ENCODE assay signal across 12 mouse cellular contexts in genomic region chr7:144786571-144786970, GRCm38 (mm10). TPM values are rescaled to one million over a fixed set of nuclear protein-coding genes. Genes with fewer than 3 reads are reported as not detected.
A peak's percentile ranks its signal among the peaks of the same experiment; 100 is the strongest.
DNase-seq lines count a peak whose midpoint lies in the region; ATAC-seq and TF ChIP-seq lines count a peak whose summit lies in the region.
"Had no signal": no experiment of that assay in that cellular context is flagged by ENCODE, and none has a peak within 500 bp of the region (broad histone marks: within the 10 kb centered on the region; RNA-seq: fewer than 3 reads in every experiment).

No protein-coding gene starts in this region.

- peaks cover 44% of the 10 kb centered on the region for H3K27me3 ChIP-seq in heart, embryonic 15.5 days
- H3K27me3 ChIP-seq in intestine, postnatal 0 days (replicated peaks; ENCODE audit: control insufficient read depth, insufficient read depth, low read length): no peaks in the 10 kb centered on the region
- H3K27me3 ChIP-seq: hindbrain, embryonic 15.5 days had no signal

- 13% methylated on average over 3 of the region's 3 CpGs for WGBS in heart, embryonic 15.5 days
- whole genome bisulfite sequencing in intestine, postnatal 0 days: 34% methylated on average over 3 of the region's 3 CpGs

- ATAC-seq in heart, embryonic 15.5 days (replicated peaks; ENCODE audit: insufficient number of reproducible peaks, insufficient read depth, low FRiP score, low read depth): no peak
- ATAC-seq in intestine, postnatal 0 days: peak; percentile 31; the same call in 1 of the 2 replicates
- ATAC-seq in megakaryocyte-erythroid progenitor cell, adult 5-6 weeks (replicated peaks; ENCODE audit: low FRiP score, low TSS enrichment, poor library complexity, severe bottlenecking): peak; percentile 79

- no peaks in the 10 kb centered on the region for H3K9me3 ChIP-seq in heart, embryonic 15.5 days (replicated peaks)
- H3K9me3 ChIP-seq in intestine, postnatal 0 days (ENCODE audit: control insufficient read depth): no peaks in the 10 kb centered on the region
- H3K9me3 ChIP-seq: embryonic facial prominence, embryonic 13.5 days; hindbrain, embryonic 15.5 days had no signal

- no peak overlapping the region for H3K4me3 ChIP-seq in heart, embryonic 15.5 days
- H3K4me3 ChIP-seq in intestine, postnatal 0 days (ENCODE audit: low read depth, low read length): no peak overlapping the region
- H3K4me3 ChIP-seq: embryonic facial prominence, embryonic 13.5 days; hindbrain, embryonic 15.5 days had no signal

- no peak overlapping the region for H3K27ac ChIP-seq in heart, embryonic 15.5 days
- no peak overlapping the region; the same call in 1 of the 2 replicates for H3K27ac ChIP-seq in intestine, postnatal 0 days (ENCODE audit: low read depth, low read length)
- H3K27ac ChIP-seq: embryonic facial prominence, embryonic 13.5 days; hindbrain, embryonic 15.5 days had no signal

- peaks cover 27% of the 10 kb centered on the region for H3K4me1 ChIP-seq in heart, embryonic 15.5 days (replicated peaks)
- peaks cover 19% of the 10 kb centered on the region for H3K4me1 ChIP-seq in intestine, postnatal 0 days (replicated peaks; ENCODE audit: control insufficient read depth, insufficient read depth, low read length)
- H3K4me1 ChIP-seq: embryonic facial prominence, embryonic 13.5 days; hindbrain, embryonic 15.5 days had no signal

- H3K36me3 ChIP-seq in heart, embryonic 15.5 days: no peaks in the 10 kb centered on the region
- H3K36me3 ChIP-seq in intestine, postnatal 0 days (ENCODE audit: control insufficient read depth, insufficient read depth): no peaks in the 10 kb centered on the region
- H3K36me3 ChIP-seq: embryonic facial prominence, embryonic 13.5 days; hindbrain, embryonic 15.5 days had no signal

- intact Hi-C loops in heart, postnatal 10 days (cut with DNase I): no loop called here

- no peak overlapping the region for H3K9ac ChIP-seq in heart, embryonic 15.5 days
- H3K9ac ChIP-seq in intestine, postnatal 0 days (ENCODE audit: low read depth, low read length): no peak overlapping the region
- H3K9ac ChIP-seq: embryonic facial prominence, embryonic 13.5 days; hindbrain, embryonic 15.5 days had no signal

- TF ChIP-seq CTCF in intestine, postnatal 0 days (IDR thresholded peaks at IDR 0.05; ENCODE audit: low read depth): no peak

- H3K4me2 ChIP-seq in heart, embryonic 15.5 days: peak overlapping the region; percentile 16; the same call in 1 of the 2 replicates
- no peak overlapping the region for H3K4me2 ChIP-seq in intestine, postnatal 0 days (replicated peaks; ENCODE audit: low read depth)
- H3K4me2 ChIP-seq: embryonic facial prominence, embryonic 13.5 days; hindbrain, embryonic 15.5 days had no signal

- no peak for DNase-seq in heart, postnatal 10 days
- DNase-seq in c-Kit-positive CD71-positive TER-119-negative erythroid progenitor cells, embryonic 14.5 days (ENCODE audit: low read depth): peak; percentile 88
- no peak for DNase-seq in gastrocnemius, adult 8-10 months (ENCODE audit: low spot score in 2 of 2)
- DNase-seq in cerebellum, postnatal 36 days: no peak
- DNase-seq in ovary, postnatal 36 days (ENCODE audit: low spot score): no peak
- DNase-seq: left cerebral cortex, postnatal 4 days; thymus, adult 2 months had no signal

RNA-seq across cellular contexts. Expression of gene Ano1, which starts 34.8 kb away (rescaled TPM):
- 8.1 and 12.2 TPM in 2 replicates for polyA plus RNA-seq in heart, embryonic 15.5 days (2015; fragmentation: Nextera tagmentation; extraction: Ambion mirVana)
- 10 to 100 TPM; 18.9 to 24.6 TPM for total RNA-seq in heart, postnatal 10 days (2021)
- 9.0 and 9.3 TPM in 2 replicates for polyA plus RNA-seq in intestine, postnatal 0 days (2015; fragmentation: Nextera tagmentation; extraction: Ambion mirVana)
- total RNA-seq in megakaryocyte-erythroid progenitor cell, adult 5-6 weeks (2014; fragmentation: Nextera tagmentation): 1.4 TPM in 1 of 2 replicates, not detected in the other
- not detected in 2 replicates for total RNA-seq in megakaryocyte-erythroid progenitor cell, adult 5-6 weeks (2017)
- 1 to 10 TPM; 1.1 to 2.7 (median 1.9) TPM for total RNA-seq in gastrocnemius, adult 8-10 months (2022)

RNA-seq across cellular contexts. Expression of gene Fgf3, which starts 51.3 kb away (rescaled TPM):
- 0.65 TPM in 1 of 2 replicates, not detected in the other for polyA plus RNA-seq in heart, embryonic 15.5 days (2015; fragmentation: Nextera tagmentation; extraction: Ambion mirVana)
- not detected for total RNA-seq in heart, postnatal 10 days (2021)
- not detected in 2 replicates for polyA plus RNA-seq in intestine, postnatal 0 days (2015; fragmentation: Nextera tagmentation; extraction: Ambion mirVana)
- total RNA-seq in megakaryocyte-erythroid progenitor cell, adult 5-6 weeks (2014; fragmentation: Nextera tagmentation): 3.3 TPM in 1 of 2 replicates, not detected in the other
- 0.52 and 1.8 TPM in 2 replicates for total RNA-seq in megakaryocyte-erythroid progenitor cell, adult 5-6 weeks (2017)
- not detected for total RNA-seq in gastrocnemius, adult 8-10 months (2022)

Comparison
In these comparisons a context has a peak if more than half of its experiments do, and no peak if none do; other contexts are left out.
1. RNA of gene Ano1, which starts 34.8 kb away (total RNA-seq): 18.9 to 24.6 TPM in heart, postnatal 10 days; 1.1 to 2.7 TPM in gastrocnemius, adult 8-10 months and 1.4 TPM in megakaryocyte-erythroid progenitor cell, adult 5-6 weeks; every median in the first group is over 4 times any median in the second.